Mouse (Mus musculus) embryonic facial prominence, embryonic 11.5 days (tissue): Measurements from ENCODE around the gene Rfx6. TPM values are rescaled to one million over a fixed set of nuclear protein-coding genes. Genes with fewer than 3 reads are reported as not detected.
A peak's percentile ranks its signal among the peaks of the same experiment; 100 is the strongest.

ENCODE experiments used
- ATAC-seq: fragments of 200-750 bp; cut with Nextera tagmentation; replicated peaks from 2 replicates; pipeline ENCODE4 v1.8.0; 2017; ENCODE audit warnings: low read depth; ENCODE audit not compliant: insufficient number of reproducible peaks, low FRiP score, low TSS enrichment
- DNase-seq: peaks from one replicate; pipeline ENCODE4 v3.0.0-alpha.2; 2015; ENCODE audit warnings: low spot score
- H3K27ac ChIP-seq: fragments of 300-500 bp; sonication (generic); replicated peaks from 2 replicates; pipeline ENCODE4 v1.5.1; 2014; ENCODE audit warnings: mild to moderate bottlenecking, low read depth, low read length, control low read depth
- H3K27me3 ChIP-seq: fragments of 300-500 bp; sonication (generic); 2 replicates; pipeline ENCODE4 v1.6.1; 2014; ENCODE audit warnings: mild to moderate bottlenecking, low read length, moderate library complexity, mixed read lengths; ENCODE audit not compliant: control insufficient read depth, insufficient read depth
- H3K36me3 ChIP-seq: fragments of 300-500 bp; sonication (generic); replicated peaks from 2 replicates; pipeline ENCODE4 v1.6.1; 2014; ENCODE audit warnings: low read depth, mild to moderate bottlenecking, low read length, moderate library complexity, mixed read lengths; ENCODE audit not compliant: control insufficient read depth, insufficient read depth
- H3K4me1 ChIP-seq: fragments of 300-500 bp; sonication (generic); 2 replicates; pipeline ENCODE4 v1.6.1; 2014; ENCODE audit warnings: low read length, mixed read lengths; ENCODE audit not compliant: control insufficient read depth, insufficient read depth
- H3K4me2 ChIP-seq: fragments of 300-500 bp; sonication (generic); 2 replicates; pipeline ENCODE4 v1.6.1; 2014; ENCODE audit warnings: low read depth, mild to moderate bottlenecking, control low read depth, low read length, moderate library complexity
- H3K4me3 ChIP-seq: fragments of 300-500 bp; sonication (generic); 2 replicates; pipeline ENCODE4 v1.5.1; 2014; ENCODE audit warnings: low read depth, low read length, control low read depth
- H3K9ac ChIP-seq: fragments of 300-500 bp; sonication (generic); replicated peaks from 2 replicates; pipeline ENCODE4 v1.6.1; 2014; ENCODE audit warnings: mild to moderate bottlenecking, control low read depth, low read length
- H3K9me3 ChIP-seq: fragments of 300-500 bp; sonication (generic); replicated peaks from 2 replicates; pipeline ENCODE4 v1.6.1; 2016; ENCODE audit warnings: mild to moderate bottlenecking, low read length, inconsistent platforms, mixed read lengths; ENCODE audit not compliant: control insufficient read depth
- WGBS: fragments of 180-500 bp; shearing (Covaris S2); extraction: QIAGEN DNeasy Blood & Tissue Kit; methylation state at CpG from one replicate; pipeline ENCODE4 v1.1.7; 2014; 5-methylcytosine and 5-hydroxymethylcytosine counted together
- polyA plus RNA-seq: library from polyadenylated mRNA; unstranded; fragments of >200 nt; fragmentation: Nextera tagmentation; extraction: Ambion mirVana; gene quantifications from 2 replicates; pipeline ENCODE4 v1.2.1, GENCODE M21; 2014

The Rfx6 gene
- polyA plus RNA-seq = 0.11 TPM in 1 of 2 replicates, not detected in the other

DNA sequence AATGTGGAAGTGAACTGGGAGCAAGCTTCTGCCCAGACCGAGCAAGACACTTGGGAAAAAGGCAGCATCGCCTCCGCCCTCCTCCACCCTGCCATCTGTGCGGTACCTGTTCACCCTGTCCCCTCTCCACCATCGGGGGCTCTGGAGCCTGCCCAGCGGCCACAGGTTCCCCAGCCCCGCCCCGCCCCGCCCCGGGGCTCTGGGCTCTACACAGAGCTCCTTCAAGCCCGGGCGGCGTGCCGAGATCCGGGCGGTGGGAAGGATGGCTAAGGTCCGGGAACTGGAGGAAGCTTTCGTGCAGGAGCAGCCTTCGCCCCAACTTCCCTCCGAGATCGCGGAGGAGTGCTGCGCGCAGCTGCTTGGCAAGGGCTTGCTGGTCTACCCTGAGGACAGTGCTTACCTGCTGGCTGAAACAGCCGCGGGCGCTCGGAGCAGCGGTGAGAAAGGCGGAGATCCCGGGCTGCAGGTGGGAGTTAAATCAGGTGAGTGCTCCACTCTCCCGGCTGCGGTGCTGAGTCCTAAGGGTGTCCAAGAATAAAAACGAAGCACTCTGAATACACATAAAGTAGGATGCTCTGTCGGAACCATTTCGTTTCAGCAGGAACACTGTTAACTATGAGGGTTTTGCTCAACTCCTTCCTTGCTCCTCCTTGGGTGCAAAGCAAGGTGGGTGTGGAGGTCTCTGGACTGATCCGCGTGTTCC, at the start of gene Rfx6:
Rfx6 (plus strand) TSS at position 209 of the 703 bp plus-strand sequence.
- no peak within 1 kb of the TSS for H3K27ac ChIP-seq
- peak within 1 kb of the TSS; percentile 93 for H3K4me2 ChIP-seq
- no peaks in the 10 kb centered on the region for H3K9me3 ChIP-seq
- WGBS = under 1% methylated on average over 38 of the region's 38 CpGs
- DNase-seq (peak; percentile 36), ATAC-seq (no peak; the same call in 1 of the 2 replicates)
- H3K4me1 ChIP-seq = no peaks in the 10 kb centered on the region
- H3K9ac ChIP-seq = peak within 1 kb of the TSS; percentile 32; the same call in 1 of the 2 replicates
- H3K4me3 ChIP-seq = peak within 1 kb of the TSS; percentile 31
- peaks cover 16% of the 10 kb centered on the region for H3K27me3 ChIP-seq
- H3K36me3 ChIP-seq = no peaks in the 10 kb centered on the region

DNA sequence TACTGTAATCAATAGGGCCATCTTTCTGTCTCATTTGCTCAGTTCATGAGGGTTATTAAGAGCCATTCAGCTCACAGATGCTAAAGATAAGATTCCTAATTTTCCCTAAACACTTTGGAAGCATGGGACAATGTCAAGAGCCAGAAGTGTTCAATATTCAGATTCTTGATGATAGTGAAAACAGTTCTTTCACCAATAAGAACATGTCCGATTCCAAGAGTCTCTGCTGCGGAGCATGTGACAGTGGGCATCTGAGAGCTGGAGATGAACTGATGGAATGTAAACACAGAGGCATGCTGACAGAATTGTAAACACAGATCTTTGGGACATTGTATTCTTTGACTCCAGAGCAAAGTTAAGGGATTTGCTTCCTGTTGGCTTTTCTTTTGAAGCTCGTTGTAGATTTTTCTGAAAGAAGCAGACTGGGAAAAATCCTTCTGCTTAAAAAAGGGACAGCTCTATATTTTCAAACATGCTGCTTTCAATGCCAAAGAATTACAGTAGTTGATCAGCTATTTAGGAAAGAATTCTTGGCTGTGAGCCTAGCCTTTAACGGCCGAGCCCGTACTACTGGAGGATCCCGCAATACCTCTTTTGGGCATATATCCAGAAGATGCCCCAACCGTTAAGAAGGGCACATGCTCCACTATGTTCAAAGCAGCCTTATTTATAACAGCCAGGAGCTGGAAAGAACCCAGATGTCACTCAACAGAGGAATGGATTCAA, 46.0 kb upstream of the Rfx6 start, which contains the start of gene Gprc6a:
Gprc6a (minus strand) TSS at position 51 of the 726 bp plus-strand sequence.
- Histone ChIP-seq H3K36me3 (no peaks in the 10 kb centered on the region), H3K4me3 (no peak within 1 kb of the TSS), H3K9ac (no peak within 1 kb of the TSS), H3K4me1 (no peaks in the 10 kb centered on the region), H3K27ac (no peak within 1 kb of the TSS), H3K27me3 (no peaks in the 10 kb centered on the region), H3K4me2 (no peak within 1 kb of the TSS), H3K9me3 (no peaks in the 10 kb centered on the region)
- ATAC-seq (no peak), DNase-seq (no peak)
- WGBS = 77% methylated on average over 8 of the region's 8 CpGs

DNA sequence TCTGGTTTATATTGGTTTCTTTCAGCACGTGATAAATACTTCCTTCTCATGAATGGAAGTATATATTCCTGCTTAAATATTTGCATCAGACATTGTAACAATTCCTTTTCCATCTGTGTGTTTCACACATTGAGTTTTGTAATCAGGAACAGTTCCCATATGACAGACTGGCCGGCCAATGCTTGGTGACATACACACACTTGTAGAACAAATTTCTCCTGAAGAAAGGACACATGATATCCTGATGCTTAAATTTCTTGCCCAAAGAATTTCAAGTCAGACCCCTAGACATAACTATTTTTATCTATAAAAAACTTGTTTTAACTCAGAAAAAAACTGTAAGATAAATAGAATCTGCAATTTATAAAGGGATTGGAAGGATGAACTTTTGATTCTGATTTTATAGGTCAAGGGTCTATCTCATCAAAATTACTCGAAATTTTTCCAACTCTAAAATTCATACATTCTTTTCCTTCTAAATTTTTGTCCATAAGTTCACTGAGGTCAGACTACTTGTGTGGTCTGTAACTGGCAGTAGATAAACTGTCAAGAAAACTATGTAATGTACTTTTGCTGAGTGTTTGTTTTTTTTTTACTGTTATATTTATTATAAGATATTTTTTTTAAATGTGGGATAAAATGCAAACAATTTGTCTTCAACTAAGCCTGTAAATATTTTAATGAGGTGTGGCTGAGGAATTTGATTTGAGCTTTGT, 27.9 kb upstream of the Rfx6 start:
- WGBS = 66% methylated on average over 3 of the region's 3 CpGs
- no peak overlapping the region for H3K27ac ChIP-seq
- no peak for ATAC-seq
- no peaks in the 10 kb centered on the region for H3K36me3 ChIP-seq
- H3K4me3 ChIP-seq = no peak overlapping the region
- DNase-seq = no peak
- no peaks in the 10 kb centered on the region for H3K27me3 ChIP-seq
- no peaks in the 10 kb centered on the region for H3K9me3 ChIP-seq
- H3K9ac ChIP-seq = no peak overlapping the region
- no peaks in the 10 kb centered on the region for H3K4me1 ChIP-seq
- no peak overlapping the region for H3K4me2 ChIP-seq

DNA sequence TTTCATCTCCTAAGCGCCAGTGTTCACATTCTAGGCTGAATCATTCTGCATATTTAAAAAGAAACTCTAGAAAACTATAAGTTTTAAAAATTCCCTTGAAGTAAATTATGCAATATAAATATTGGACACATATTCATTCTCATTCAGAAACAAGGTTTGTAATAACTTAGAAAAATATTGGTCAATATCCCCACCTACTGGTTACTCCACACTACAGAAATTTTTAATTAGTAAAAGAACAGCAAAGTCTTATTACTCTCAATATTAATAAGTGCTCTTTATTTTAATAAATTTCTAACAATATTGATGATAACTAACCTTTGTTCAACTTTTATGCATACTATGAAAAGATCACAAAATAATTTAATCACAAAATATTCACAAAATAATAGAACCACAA, 20.2 kb upstream of the Rfx6 start:
- H3K27me3 ChIP-seq = no peaks in the 10 kb centered on the region
- no peak overlapping the region for H3K4me2 ChIP-seq
- DNase-seq (peak; percentile 7), ATAC-seq (no peak)
- H3K4me3 ChIP-seq = no peak overlapping the region
- no peak overlapping the region for H3K9ac ChIP-seq
- H3K4me1 ChIP-seq = no peaks in the 10 kb centered on the region
- H3K9me3 ChIP-seq = no peaks in the 10 kb centered on the region
- 71% methylated on average over 1 of the region's 1 CpGs for WGBS
- H3K27ac ChIP-seq = no peak overlapping the region
- H3K36me3 ChIP-seq = no peaks in the 10 kb centered on the region

DNA sequence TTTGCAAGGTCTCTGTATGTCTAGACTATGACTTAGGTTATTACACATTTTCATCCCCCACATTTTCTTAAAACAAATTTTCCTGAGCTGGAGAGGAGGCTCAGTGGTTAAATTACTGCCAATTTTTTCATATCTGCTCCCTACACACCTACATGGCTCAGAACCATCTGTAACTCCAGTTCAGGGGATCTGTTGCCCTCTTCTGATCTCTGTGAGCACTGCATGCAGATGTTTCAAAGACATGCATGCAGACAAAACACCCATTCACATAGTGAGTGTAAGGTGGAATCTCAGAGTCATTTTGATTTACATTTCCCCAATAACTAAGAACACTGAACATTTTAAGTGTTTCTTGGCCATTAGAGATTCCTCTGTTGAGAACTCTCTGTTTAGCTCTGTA, 8.2 kb upstream of the Rfx6 start:
- Histone ChIP-seq H3K27ac (no peak overlapping the region), H3K36me3 (no peaks in the 10 kb centered on the region), H3K4me1 (no peaks in the 10 kb centered on the region), H3K9ac (no peak overlapping the region), H3K4me2 (no peak overlapping the region), H3K4me3 (no peak overlapping the region), H3K9me3 (no peaks in the 10 kb centered on the region), H3K27me3 (no peaks in the 10 kb centered on the region)
- no peak for DNase-seq
- ATAC-seq = no peak

DNA sequence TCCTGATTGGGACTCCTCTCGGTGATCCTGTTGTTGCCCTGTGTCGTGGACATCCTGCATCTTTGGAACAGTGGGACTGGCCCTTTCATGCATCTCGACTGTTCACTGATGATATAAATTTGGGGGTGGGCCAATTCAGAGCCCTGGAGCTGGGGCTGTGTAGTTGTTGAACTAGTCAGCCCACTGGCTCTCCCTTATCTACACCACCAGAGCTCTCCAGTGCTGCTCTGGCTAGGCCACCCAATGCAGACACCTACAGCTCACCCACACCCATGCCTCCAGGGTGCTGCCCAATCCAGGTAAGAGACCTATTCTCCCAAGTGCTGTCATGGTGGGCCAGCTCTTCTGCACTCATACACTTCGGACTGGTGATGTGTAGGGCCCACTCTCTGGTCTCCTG, 6.0 kb upstream of the Rfx6 start:
- peaks cover 2% of the 10 kb centered on the region for H3K27me3 ChIP-seq
- ATAC-seq (no peak), DNase-seq (no peak)
- no peak overlapping the region for H3K27ac ChIP-seq
- H3K9me3 ChIP-seq = no peaks in the 10 kb centered on the region
- no peak overlapping the region for H3K9ac ChIP-seq
- no peak overlapping the region for H3K4me2 ChIP-seq
- 86% methylated on average over 4 of the region's 4 CpGs for WGBS
- H3K4me1 ChIP-seq = no peaks in the 10 kb centered on the region
- H3K4me3 ChIP-seq = no peak overlapping the region
- no peaks in the 10 kb centered on the region for H3K36me3 ChIP-seq

DNA sequence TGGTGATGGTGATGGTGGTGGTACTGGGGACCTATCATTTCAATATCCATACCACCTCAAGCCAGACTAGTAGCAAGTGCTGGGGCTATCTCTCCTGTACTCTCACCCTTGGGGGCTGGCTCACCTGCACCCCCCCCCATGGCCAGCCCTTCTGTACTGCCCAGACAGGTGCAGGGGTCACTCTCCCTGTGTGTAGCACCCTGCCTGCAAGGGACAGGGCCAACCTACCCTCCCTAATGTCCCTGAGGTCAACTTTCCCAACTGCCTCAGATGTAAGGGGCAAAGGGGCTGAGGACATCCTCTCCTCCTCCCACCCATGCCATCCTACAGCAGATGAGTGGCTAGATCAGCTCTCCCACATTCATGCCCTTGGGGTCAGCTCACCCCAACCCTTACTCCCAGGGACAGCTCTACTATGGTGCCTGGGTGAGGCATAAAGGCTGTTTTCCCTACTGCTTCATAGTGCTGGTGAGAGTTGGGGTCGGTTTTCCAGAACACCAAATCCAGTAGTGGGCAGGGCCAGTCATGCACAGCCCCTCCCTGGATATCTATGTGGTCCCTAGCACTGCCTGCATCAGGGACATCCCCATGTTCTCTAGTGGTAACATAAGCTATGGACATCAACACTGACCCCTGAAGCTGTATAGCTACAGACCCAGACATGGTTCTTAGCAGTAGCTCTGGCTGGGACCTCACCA, 5.3 kb upstream of the Rfx6 start:
- peak; percentile 48; the same call in 1 of the 2 replicates for ATAC-seq
- WGBS = 39% methylated on average over 1 of the region's 1 CpGs

More for the DNA sequence above, 5.3 kb upstream of the Rfx6 start:
- no peaks in the 10 kb centered on the region for H3K4me1 ChIP-seq
- H3K4me3 ChIP-seq = no peak overlapping the region
- no peaks in the 10 kb centered on the region for H3K36me3 ChIP-seq
- no peak for DNase-seq
- no peak overlapping the region for H3K27ac ChIP-seq
- no peak overlapping the region for H3K9ac ChIP-seq
- peaks cover 6% of the 10 kb centered on the region for H3K27me3 ChIP-seq
- H3K4me2 ChIP-seq = no peak overlapping the region
- H3K9me3 ChIP-seq = no peaks in the 10 kb centered on the region
